Mouse (Mus musculus): ENCODE data around the gene Itgb6. TPM values are rescaled to one million over a fixed set of nuclear protein-coding genes. Genes with fewer than 3 reads are reported as not detected.

The Itgb6 gene
- polyA plus RNA-seq, 1 experiment from 2014 or later: 12.6 TPM

DNA sequence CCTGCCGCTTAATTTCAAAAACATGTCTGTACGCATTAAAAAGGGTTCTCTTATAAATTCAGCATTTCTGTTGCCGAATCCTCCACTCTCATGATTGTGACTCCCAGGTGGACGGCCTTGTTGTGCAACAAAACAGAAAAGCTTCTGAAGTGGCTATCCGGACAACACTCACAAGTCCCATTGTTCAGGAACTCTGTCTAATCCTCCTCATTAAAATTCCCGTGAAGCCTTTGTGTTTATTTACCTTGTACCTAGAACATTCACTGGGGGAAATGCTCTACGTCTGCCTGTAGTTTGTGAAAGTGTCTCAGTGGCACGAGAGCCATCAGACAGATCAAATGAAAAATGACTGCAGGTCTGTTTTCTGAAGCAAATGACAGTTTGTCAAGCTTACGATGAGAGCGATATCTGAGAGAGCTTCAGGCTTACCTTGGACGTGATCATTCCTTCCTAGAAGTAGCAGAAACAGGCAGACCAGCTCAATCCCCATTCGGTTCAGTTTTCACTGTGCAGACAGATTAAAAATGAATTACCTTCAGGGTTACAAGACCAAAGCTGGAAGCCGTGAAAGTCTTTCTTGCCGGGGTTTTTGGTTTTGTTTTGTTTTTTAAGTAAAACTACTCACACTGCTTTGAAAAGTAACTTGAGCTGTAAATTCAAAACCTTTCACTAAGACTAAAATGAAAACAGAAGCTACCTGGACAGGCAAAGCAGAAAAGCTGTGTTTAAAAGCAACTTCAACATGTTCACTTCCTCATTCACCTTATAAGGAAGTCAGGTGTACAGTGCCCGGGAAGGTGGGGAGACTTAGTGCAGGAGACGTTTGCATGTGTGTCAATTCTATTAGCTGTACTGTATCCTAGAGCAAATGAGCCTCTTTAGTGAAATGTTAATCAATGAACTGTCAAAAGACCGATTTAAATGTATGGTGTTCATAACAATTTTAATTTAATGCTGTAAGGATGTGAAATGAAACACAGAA, 49.2 kb downstream of the Itgb6 start:
- peak; percentile 82 for ATAC-seq
- peak overlapping the region; percentile 57 for H3K9ac ChIP-seq (ENCODE audit: low read depth, low read length)
- no peaks in the 10 kb centered on the region for H3K9me3 ChIP-seq (ENCODE audit: control insufficient read depth, low read length)

DNA sequence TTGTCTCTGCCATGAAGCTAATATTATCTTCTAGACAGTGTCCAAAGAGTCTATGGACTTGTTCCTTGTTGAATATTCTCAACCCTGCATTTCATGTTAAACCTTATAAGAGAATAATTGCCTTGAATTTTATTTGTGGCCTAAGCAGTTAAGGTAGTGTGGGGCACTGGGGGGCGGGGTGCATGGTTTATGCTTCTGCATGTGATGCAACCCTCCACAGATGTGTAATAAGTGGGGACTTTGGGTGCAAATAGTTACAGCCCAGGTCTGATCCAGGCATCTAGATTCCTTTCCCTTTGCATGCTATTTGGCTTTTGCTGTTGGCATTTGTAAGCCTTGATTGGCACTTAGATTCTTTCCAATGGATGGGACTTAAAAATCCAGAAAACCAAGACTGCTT, 51.2 kb downstream of the Itgb6 start:
- Histone ChIP-seq H3K36me3 (ENCODE audit: control insufficient read depth, insufficient read depth, low read length) (no peaks in the 10 kb centered on the region), H3K27ac (ENCODE audit: low read length) (no peak overlapping the region), H3K4me1 (ENCODE audit: control insufficient read depth, insufficient read depth, low read length) (no peaks in the 10 kb centered on the region), H3K4me2 (ENCODE audit: low read depth, low read length) (no peak overlapping the region), H3K27me3 (replicated peaks; ENCODE audit: control insufficient read depth, insufficient read depth, low read length) (no peaks in the 10 kb centered on the region), H3K4me3 (ENCODE audit: low read length) (no peak overlapping the region), H3K9me3 (ENCODE audit: control insufficient read depth, low read length) (no peaks in the 10 kb centered on the region), H3K9ac (ENCODE audit: low read depth, low read length) (no peak overlapping the region)
- WGBS: 89% methylated on average over 1 of the region's 1 CpGs
- ATAC-seq: no peak

More for the DNA sequence above, 49.2 kb downstream of the Itgb6 start:
- Histone ChIP-seq H3K4me1 (ENCODE audit: control insufficient read depth, insufficient read depth, low read length) (no peaks in the 10 kb centered on the region), H3K36me3 (ENCODE audit: control insufficient read depth, insufficient read depth, low read length) (no peaks in the 10 kb centered on the region), H3K27ac (ENCODE audit: low read length) (peak overlapping the region; percentile 49), H3K4me2 (ENCODE audit: low read depth, low read length) (peak overlapping the region; percentile 45), H3K27me3 (replicated peaks; ENCODE audit: control insufficient read depth, insufficient read depth, low read length) (no peaks in the 10 kb centered on the region), H3K4me3 (ENCODE audit: low read length) (peak overlapping the region; percentile 47)
- 37% methylated on average over 17 of the region's 17 CpGs for WGBS

DNA sequence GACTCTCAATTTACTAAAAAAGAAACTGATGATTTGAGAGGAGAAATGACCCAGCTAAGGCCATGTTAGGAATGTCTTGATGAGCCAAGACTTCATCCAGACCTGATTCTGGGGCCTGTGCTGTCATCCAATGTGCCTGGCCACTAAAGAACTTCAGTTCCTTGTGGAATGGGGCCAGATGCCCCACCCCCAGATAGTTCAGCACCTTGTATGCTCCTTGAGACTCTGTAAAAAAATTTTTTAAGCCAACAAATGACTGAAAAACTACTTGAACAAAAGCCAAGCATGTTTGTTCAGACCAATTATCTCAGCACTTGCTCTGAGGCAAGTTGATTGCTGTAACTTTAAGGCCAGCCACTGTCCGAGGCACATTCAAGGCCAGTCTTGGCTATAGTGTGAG, 59.4 kb downstream of the Itgb6 start:
- H3K4me1 ChIP-seq (ENCODE audit: control insufficient read depth, insufficient read depth, low read length): no peaks in the 10 kb centered on the region
- H3K4me2 ChIP-seq (ENCODE audit: low read depth, low read length): no peak overlapping the region
- no peak overlapping the region for H3K9ac ChIP-seq (ENCODE audit: low read depth, low read length)
- H3K27ac ChIP-seq (ENCODE audit: low read length): no peak overlapping the region
- no peak overlapping the region for H3K4me3 ChIP-seq (ENCODE audit: low read length)
- WGBS: 90% methylated on average over 1 of the region's 1 CpGs
- H3K9me3 ChIP-seq (ENCODE audit: control insufficient read depth, low read length): no peaks in the 10 kb centered on the region
- no peaks in the 10 kb centered on the region for H3K36me3 ChIP-seq (ENCODE audit: control insufficient read depth, insufficient read depth, low read length)
- ATAC-seq: no peak
- no peaks in the 10 kb centered on the region for H3K27me3 ChIP-seq (replicated peaks; ENCODE audit: control insufficient read depth, insufficient read depth, low read length)

DNA sequence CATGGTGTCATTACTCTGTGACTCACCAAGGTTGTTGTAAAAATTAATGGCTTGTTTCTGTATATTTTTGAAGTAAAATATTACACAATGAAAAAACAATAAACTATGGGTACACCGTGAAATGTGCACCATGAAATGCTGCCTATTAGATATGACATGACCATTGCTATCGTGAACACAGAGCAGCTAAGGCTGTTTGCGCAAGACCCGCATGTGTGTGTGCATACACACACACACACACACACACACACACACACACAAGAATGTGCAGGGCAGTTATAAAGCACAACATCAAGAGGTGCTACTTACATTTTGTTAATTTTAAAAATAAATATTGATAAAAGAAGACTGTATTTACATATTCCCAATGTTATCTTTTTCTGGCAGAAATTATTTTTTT, 62.5 kb downstream of the Itgb6 start:
- no peak overlapping the region for H3K27ac ChIP-seq (ENCODE audit: low read length)
- no peaks in the 10 kb centered on the region for H3K36me3 ChIP-seq (ENCODE audit: control insufficient read depth, insufficient read depth, low read length)
- no peak overlapping the region for H3K9ac ChIP-seq (ENCODE audit: low read depth, low read length)
- H3K4me3 ChIP-seq (ENCODE audit: low read length): no peak overlapping the region
- no peaks in the 10 kb centered on the region for H3K27me3 ChIP-seq (replicated peaks; ENCODE audit: control insufficient read depth, insufficient read depth, low read length)
- H3K4me1 ChIP-seq (ENCODE audit: control insufficient read depth, insufficient read depth, low read length): no peaks in the 10 kb centered on the region
- WGBS: 67% methylated on average over 4 of the region's 4 CpGs
- 0 out of 2 replicates have a peak, but pooled peaks have one; percentile 45 for ATAC-seq
- H3K4me2 ChIP-seq (ENCODE audit: low read depth, low read length): no peak overlapping the region
- no peaks in the 10 kb centered on the region for H3K9me3 ChIP-seq (ENCODE audit: control insufficient read depth, low read length)

DNA sequence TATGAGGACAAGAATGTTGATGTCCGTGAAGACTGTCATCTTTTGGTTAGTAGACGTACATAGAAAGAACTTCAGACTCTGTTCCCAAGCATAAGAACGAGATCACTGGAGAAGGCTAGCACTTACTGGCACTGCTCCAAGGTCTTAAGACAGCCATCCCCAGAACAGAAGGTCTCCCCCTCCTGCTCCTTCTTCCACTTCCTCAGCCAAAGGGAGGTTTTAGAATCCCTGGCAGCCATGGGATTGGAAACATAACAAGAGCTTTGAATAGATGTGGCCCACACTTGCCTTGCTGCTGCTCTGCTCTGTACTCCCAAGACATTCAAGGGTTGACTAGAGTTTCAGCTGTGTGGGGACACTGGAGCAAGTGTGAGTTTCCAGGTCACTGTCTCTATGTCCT, 63.5 kb downstream of the Itgb6 start:
- no peak for ATAC-seq

DNA sequence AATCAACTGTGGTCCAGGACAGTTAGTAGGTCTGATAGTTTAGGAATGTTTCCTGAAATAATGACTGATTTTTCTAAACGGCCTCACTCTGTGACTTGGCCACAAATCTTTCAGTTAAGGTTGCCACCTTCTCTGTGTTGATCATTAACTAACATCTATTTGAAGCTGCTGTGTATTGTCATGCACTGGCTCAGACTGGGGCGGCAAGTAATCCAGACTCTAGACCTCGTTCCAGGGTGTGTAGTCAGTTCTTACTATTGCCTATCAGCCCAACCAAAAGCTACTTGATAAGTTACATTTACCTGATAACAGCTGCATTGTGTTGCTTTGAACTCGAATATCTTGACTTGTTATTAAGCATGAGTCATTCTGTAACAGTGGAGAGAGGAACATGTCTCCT, 67.6 kb downstream of the Itgb6 start:
- Histone ChIP-seq H3K27ac (ENCODE audit: low read length) (no peak overlapping the region), H3K4me1 (ENCODE audit: control insufficient read depth, insufficient read depth, low read length) (0 out of 2 replicates have a peak, but pooled peaks cover 4% of the 10 kb centered on the region), H3K9me3 (ENCODE audit: control insufficient read depth, low read length) (no peaks in the 10 kb centered on the region), H3K4me2 (ENCODE audit: low read depth, low read length) (no peak overlapping the region), H3K4me3 (ENCODE audit: low read length) (no peak overlapping the region), H3K9ac (ENCODE audit: low read depth, low read length) (no peak overlapping the region), H3K36me3 (ENCODE audit: control insufficient read depth, insufficient read depth, low read length) (no peaks in the 10 kb centered on the region), H3K27me3 (replicated peaks; ENCODE audit: control insufficient read depth, insufficient read depth, low read length) (no peaks in the 10 kb centered on the region)
- ATAC-seq: peak; percentile 99
- WGBS: 49% methylated on average over 4 of the region's 4 CpGs

More for the DNA sequence above, 63.5 kb downstream of the Itgb6 start:
- no peak overlapping the region for H3K27ac ChIP-seq (ENCODE audit: low read length)
- H3K4me1 ChIP-seq (ENCODE audit: control insufficient read depth, insufficient read depth, low read length): no peaks in the 10 kb centered on the region
- no peak overlapping the region for H3K4me2 ChIP-seq (ENCODE audit: low read depth, low read length)
- H3K9me3 ChIP-seq (ENCODE audit: control insufficient read depth, low read length): no peaks in the 10 kb centered on the region
- H3K27me3 ChIP-seq (replicated peaks; ENCODE audit: control insufficient read depth, insufficient read depth, low read length): no peaks in the 10 kb centered on the region
- WGBS: 52% methylated on average over 3 of the region's 3 CpGs
- no peak overlapping the region for H3K4me3 ChIP-seq (ENCODE audit: low read length)
- H3K36me3 ChIP-seq (ENCODE audit: control insufficient read depth, insufficient read depth, low read length): no peaks in the 10 kb centered on the region
- no peak overlapping the region for H3K9ac ChIP-seq (ENCODE audit: low read depth, low read length)

DNA sequence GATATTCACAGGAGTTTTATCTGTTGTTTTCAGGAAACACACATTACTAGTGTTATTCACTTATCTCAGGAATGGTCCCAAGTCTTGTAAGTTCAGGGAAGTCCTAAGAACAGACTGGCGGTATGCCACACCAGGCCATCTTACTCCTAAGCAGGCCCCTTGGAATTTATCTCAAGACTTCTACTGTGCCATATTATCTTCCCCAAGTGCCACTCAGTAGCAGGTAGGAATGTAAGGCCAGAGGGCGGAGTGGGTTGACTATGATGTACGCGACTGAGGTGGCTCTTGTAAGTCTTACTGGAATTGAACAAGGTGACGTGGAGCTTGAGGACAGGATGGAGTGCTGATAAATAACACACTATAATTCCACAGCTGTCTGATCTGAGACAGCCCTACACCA, 72.3 kb downstream of the Itgb6 start:
- 79% methylated on average over 5 of the region's 5 CpGs for WGBS
- no peaks in the 10 kb centered on the region for H3K9me3 ChIP-seq (ENCODE audit: control insufficient read depth, low read length)
- no peak for ATAC-seq
- no peaks in the 10 kb centered on the region for H3K36me3 ChIP-seq (ENCODE audit: control insufficient read depth, insufficient read depth, low read length)
- no peak overlapping the region for H3K9ac ChIP-seq (ENCODE audit: low read depth, low read length)
- H3K4me2 ChIP-seq (ENCODE audit: low read depth, low read length): no peak overlapping the region
- H3K4me1 ChIP-seq (ENCODE audit: control insufficient read depth, insufficient read depth, low read length): 0 out of 2 replicates have a peak, but pooled peaks cover 4% of the 10 kb centered on the region
- H3K27me3 ChIP-seq (replicated peaks; ENCODE audit: control insufficient read depth, insufficient read depth, low read length): no peaks in the 10 kb centered on the region
- no peak overlapping the region for H3K4me3 ChIP-seq (ENCODE audit: low read length)
- H3K27ac ChIP-seq (ENCODE audit: low read length): no peak overlapping the region

DNA sequence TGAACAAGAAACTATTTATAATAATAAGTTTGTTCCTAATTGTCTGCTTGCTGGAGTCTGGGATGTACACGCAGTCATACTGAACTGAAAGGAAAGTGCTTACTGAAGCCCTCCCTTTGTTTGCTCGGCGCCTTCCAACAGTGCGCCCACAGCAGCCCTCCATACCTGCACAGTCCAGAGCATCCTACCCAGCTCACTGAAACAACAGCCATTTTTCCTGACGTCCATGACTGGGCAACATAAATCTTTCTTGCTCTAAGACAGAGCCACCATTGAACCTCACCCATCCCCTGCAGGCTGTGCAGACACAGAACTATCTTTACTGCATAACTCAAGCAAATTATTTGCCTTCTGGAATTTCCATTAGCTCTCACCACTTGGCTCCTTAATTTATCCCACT, 74.8 kb downstream of the Itgb6 start:
- no peak for ATAC-seq
- Histone ChIP-seq H3K27ac (ENCODE audit: low read length) (no peak overlapping the region), H3K4me1 (ENCODE audit: control insufficient read depth, insufficient read depth, low read length) (0 out of 2 replicates have a peak, but pooled peaks cover 4% of the 10 kb centered on the region)

DNA sequence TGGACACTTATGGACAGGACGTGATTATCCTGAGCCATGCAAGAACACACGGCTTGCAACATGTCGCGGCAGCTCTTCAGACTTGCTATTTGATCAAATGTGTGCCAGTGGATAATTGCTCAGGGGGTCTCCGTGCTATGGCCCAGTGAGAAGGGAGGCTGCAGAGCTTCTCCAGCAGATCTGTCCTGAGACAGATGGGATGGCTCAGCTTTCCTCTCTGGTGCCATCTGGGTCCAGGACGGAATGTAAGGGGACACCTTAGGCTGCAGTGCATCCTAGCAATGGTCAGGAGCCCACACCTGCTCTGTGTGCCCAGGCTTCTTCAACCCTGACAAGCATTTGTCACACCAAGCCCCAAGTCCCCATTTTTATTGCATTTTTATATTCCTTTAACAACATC, 75.9 kb downstream of the Itgb6 start:
- no peak for ATAC-seq
- Histone ChIP-seq H3K4me1 (ENCODE audit: control insufficient read depth, insufficient read depth, low read length) (0 out of 2 replicates have a peak, but pooled peaks cover 4% of the 10 kb centered on the region), H3K4me2 (ENCODE audit: low read depth, low read length) (no peak overlapping the region), H3K36me3 (ENCODE audit: control insufficient read depth, insufficient read depth, low read length) (no peaks in the 10 kb centered on the region), H3K9me3 (ENCODE audit: control insufficient read depth, low read length) (no peaks in the 10 kb centered on the region), H3K9ac (ENCODE audit: low read depth, low read length) (no peak overlapping the region), H3K27me3 (replicated peaks; ENCODE audit: control insufficient read depth, insufficient read depth, low read length) (no peaks in the 10 kb centered on the region), H3K4me3 (ENCODE audit: low read length) (no peak overlapping the region), H3K27ac (ENCODE audit: low read length) (no peak overlapping the region)
- WGBS: 89% methylated on average over 6 of the region's 6 CpGs

More for the DNA sequence above, 74.8 kb downstream of the Itgb6 start:
- Histone ChIP-seq H3K9me3 (ENCODE audit: control insufficient read depth, low read length) (no peaks in the 10 kb centered on the region), H3K4me2 (ENCODE audit: low read depth, low read length) (no peak overlapping the region), H3K36me3 (ENCODE audit: control insufficient read depth, insufficient read depth, low read length) (no peaks in the 10 kb centered on the region), H3K27me3 (replicated peaks; ENCODE audit: control insufficient read depth, insufficient read depth, low read length) (no peaks in the 10 kb centered on the region), H3K4me3 (ENCODE audit: low read length) (no peak overlapping the region), H3K9ac (ENCODE audit: low read depth, low read length) (no peak overlapping the region)
- WGBS: 53% methylated on average over 5 of the region's 5 CpGs

Measured in intestine, embryonic 16.5 days (tissue).